Mouse (Mus musculus) MEL (cell line): ENCODE results near the gene A3galt2. TPM values are rescaled to one million over a fixed set of nuclear protein-coding genes. Genes with fewer than 3 reads are reported as not detected.

Experiments used
- DNase-seq: peaks from one replicate; pipeline ENCODE4 v3.0.0; 2011; ENCODE audit warnings: low read depth, low spot score
- H3K27ac ChIP-seq: 2 replicates; pipeline ENCODE4 v1.5.1; 2012; ENCODE audit warnings: low read depth, mild to moderate bottlenecking, control low read depth, low read length, moderate library complexity; ENCODE audit not compliant: control insufficient read depth
- H3K27me3 ChIP-seq, 2 experiments: fragments of 150-350 bp in 1 of 2; sonication (generic) in 1 of 2; 2 replicates each; pipeline ENCODE4 v1.6.1; 2012; ENCODE audit warnings: low read length in 2 of 2, mild to moderate bottlenecking in 2 of 2, improper control_type of control experiment in 1 of 2, moderate library complexity in 1 of 2; ENCODE audit not compliant: insufficient read depth in 2 of 2, control insufficient read depth in 1 of 2
- H3K36me3 ChIP-seq, 2 experiments: 2 replicates each; pipeline ENCODE4 v1.6.1; 2012 to 2014; ENCODE audit warnings: low read length in 2 of 2, improper control_type of control experiment in 1 of 2, inconsistent platforms in 1 of 2, mild to moderate bottlenecking in 1 of 2; ENCODE audit not compliant: insufficient read depth in 2 of 2, control insufficient read depth in 1 of 2
- H3K4me1 ChIP-seq, 2 experiments: fragments of 150-350 bp in 1 of 2; sonication (generic) in 1 of 2; 2 replicates each; pipeline ENCODE4 v1.6.1; 2012; ENCODE audit warnings: low read length in 2 of 2, improper control_type of control experiment in 1 of 2, mild to moderate bottlenecking in 1 of 2; ENCODE audit not compliant: insufficient read depth in 2 of 2, control insufficient read depth in 1 of 2
- H3K4me3 ChIP-seq, 2 experiments: fragments of 150-350 bp in 1 of 2; sonication (generic) in 1 of 2; 2 replicates each; pipeline ENCODE4 v1.5.1; 2012; ENCODE audit warnings: low read depth in 2 of 2, low read length in 2 of 2, mild to moderate bottlenecking in 2 of 2, moderate library complexity in 2 of 2, control low read depth in 1 of 2, improper control_type of control experiment in 1 of 2; ENCODE audit not compliant: control insufficient read depth in 1 of 2, insufficient read depth in 1 of 2
- H3K79me2 ChIP-seq: 2 replicates; pipeline ENCODE4 v1.6.1; 2012; ENCODE audit warnings: mild to moderate bottlenecking, low read length, moderate library complexity; ENCODE audit not compliant: control insufficient read depth, poor library complexity, insufficient read depth
- H3K9ac ChIP-seq: 2 replicates; pipeline ENCODE4 v1.6.1; 2012; ENCODE audit warnings: low read depth, mild to moderate bottlenecking, control low read depth, low read length, moderate library complexity; ENCODE audit not compliant: control insufficient read depth, poor library complexity, severe bottlenecking
- H3K9me3 ChIP-seq: fragments of 150-350 bp; sonication (generic); replicated peaks from 2 replicates; pipeline ENCODE4 v1.6.1; 2012; ENCODE audit warnings: mild to moderate bottlenecking, low read length, improper control_type of control experiment, moderate library complexity; ENCODE audit not compliant: insufficient read depth
- CHD1 ChIP-seq: IDR thresholded peaks from 2 replicates; pipeline ENCODE4 v1.6.1; 2012; ENCODE audit warnings: low read depth, mild to moderate bottlenecking, inconsistent platforms, low read length, improper control_type of control experiment
- ETS1 ChIP-seq: IDR thresholded peaks from 2 replicates; pipeline ENCODE4 v1.6.1; 2012; ENCODE audit warnings: low read depth, mild to moderate bottlenecking, inconsistent platforms, low read length, improper control_type of control experiment, moderate library complexity
- GATA1 ChIP-seq: IDR thresholded peaks from 2 replicates; pipeline ENCODE4 v1.6.1; 2011; ENCODE audit warnings: low read depth, low read length, improper control_type of control experiment
- MAFK ChIP-seq: IDR thresholded peaks from 2 replicates; pipeline ENCODE4 v1.6.1; 2011; ENCODE audit warnings: low read depth, mild to moderate bottlenecking, low read length, improper control_type of control experiment, borderline replicate concordance
- MAX ChIP-seq: IDR thresholded peaks from 2 replicates; pipeline ENCODE4 v1.6.1; 2011; ENCODE audit warnings: low read length, improper control_type of control experiment
- MEF2A ChIP-seq: IDR thresholded peaks from 2 replicates; pipeline ENCODE4 v1.6.1; 2014; ENCODE audit warnings: low read depth, mild to moderate bottlenecking, inconsistent platforms, low read length, improper control_type of control experiment; ENCODE audit not compliant: poor library complexity, insufficient replicate concordance, severe bottlenecking; ENCODE audit errors: extremely low read depth
- MXI1 ChIP-seq: IDR thresholded peaks from 2 replicates; pipeline ENCODE4 v1.6.1; 2011; ENCODE audit warnings: mild to moderate bottlenecking, low read depth, low read length, improper control_type of control experiment
- MYB ChIP-seq: IDR thresholded peaks from 2 replicates; pipeline ENCODE4 v1.6.1; 2011; ENCODE audit warnings: mild to moderate bottlenecking, low read depth, low read length, improper control_type of control experiment
- MYC ChIP-seq: IDR thresholded peaks from 2 replicates; pipeline ENCODE4 v1.6.1; 2011; ENCODE audit warnings: low read depth, mild to moderate bottlenecking, low read length, improper control_type of control experiment, moderate library complexity
- POLR2AphosphoS2 ChIP-seq: IDR thresholded peaks from 2 replicates; pipeline ENCODE4 v1.6.1; 2011; ENCODE audit warnings: low read length, improper control_type of control experiment
- RCOR1 ChIP-seq: IDR thresholded peaks from 2 replicates; pipeline ENCODE4 v1.6.1; 2012; ENCODE audit warnings: low read depth, mild to moderate bottlenecking, inconsistent platforms, low read length, improper control_type of control experiment
- SIN3A ChIP-seq: IDR thresholded peaks from 2 replicates; pipeline ENCODE4 v1.6.1; 2012; ENCODE audit warnings: low read length, improper control_type of control experiment, inconsistent platforms
- TCF12 ChIP-seq: IDR thresholded peaks from 2 replicates; pipeline ENCODE4 v1.6.1; 2014; ENCODE audit warnings: low read depth, mild to moderate bottlenecking, inconsistent platforms, low read length, improper control_type of control experiment, moderate library complexity
- UBTF ChIP-seq: IDR thresholded peaks from 2 replicates; pipeline ENCODE4 v1.6.1; 2012; ENCODE audit warnings: low read depth, mild to moderate bottlenecking, inconsistent platforms, low read length, improper control_type of control experiment, moderate library complexity, borderline replicate concordance; ENCODE audit not compliant: insufficient read depth
- USF1 ChIP-seq: IDR thresholded peaks from 2 replicates; pipeline ENCODE4 v1.6.1; 2014; ENCODE audit warnings: low read depth, mild to moderate bottlenecking, inconsistent platforms, low read length, improper control_type of control experiment, moderate library complexity
- ZMIZ1 ChIP-seq: IDR thresholded peaks from 2 replicates; pipeline ENCODE4 v1.6.1; 2012; ENCODE audit warnings: low read depth, mild to moderate bottlenecking, inconsistent platforms, low read length, improper control_type of control experiment, moderate library complexity
- ZNF384 ChIP-seq: IDR thresholded peaks from 2 replicates; pipeline ENCODE4 v1.6.1; 2012; ENCODE audit warnings: low read depth, mild to moderate bottlenecking, inconsistent platforms, low read length, improper control_type of control experiment
- polyA plus RNA-seq, 2 experiments: library from polyadenylated mRNA; stranded (reverse) in 1 of 2; unstranded in 1 of 2; fragments of >175 nt in 1 of 2; fragments of >200 nt in 1 of 2; gene quantifications; 2 replicates each; pipeline versions ENCODE4 v1.2.1 to v1.2.4; 2012; ENCODE audit warnings: low replicate concordance in 2 of 2, low read depth in 1 of 2; ENCODE audit not compliant: insufficient read length in 2 of 2, insufficient read depth in 1 of 2, missing spikeins in 1 of 2
- total RNA-seq: library from RNA; depleted of rRNA; stranded (reverse); fragments of 300-350 nt; gene quantifications from 2 replicates; pipeline ENCODE4 v1.2.3, GENCODE M21; 2012

Gene A3galt2
- total and polyA plus RNA-seq, 3 experiments = 0.06 TPM; not detected in 2

DNA sequence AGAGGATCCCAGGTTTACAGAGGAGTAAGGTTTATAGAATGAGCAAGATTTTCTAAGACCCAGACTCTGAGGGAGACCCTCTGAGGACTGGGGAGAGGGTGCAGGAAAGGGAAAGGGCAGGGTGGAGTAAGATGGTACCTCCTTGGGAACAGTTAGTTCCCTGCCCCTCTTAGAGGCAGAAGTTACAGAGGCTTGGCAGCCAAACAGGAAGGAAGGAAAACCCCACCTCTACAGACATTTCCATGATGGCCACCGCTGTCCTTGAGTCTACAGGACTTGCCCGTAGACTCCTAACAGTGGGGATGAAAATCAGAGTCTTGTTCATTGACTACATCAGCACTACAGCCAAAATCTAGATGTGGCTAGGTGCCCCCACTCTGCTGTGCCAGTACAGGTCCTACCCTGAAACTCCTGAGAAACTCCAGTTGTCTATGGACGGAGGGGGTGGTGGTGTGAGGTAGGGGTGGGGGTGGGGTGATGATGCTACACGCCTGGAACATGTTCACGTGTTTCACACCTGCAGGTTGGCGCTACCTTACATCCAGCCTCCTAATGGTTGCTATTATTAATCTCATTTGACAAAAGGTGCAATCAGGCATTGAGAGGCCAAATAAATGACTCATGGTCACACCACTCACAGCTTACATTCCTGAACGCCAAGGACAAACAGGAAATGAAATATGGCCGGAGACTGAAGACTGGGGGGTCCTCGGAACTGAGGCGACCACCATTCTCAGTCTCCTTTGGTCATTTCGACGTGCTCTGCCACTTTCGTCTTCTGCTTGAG lies 14.6 kb downstream of the A3galt2 start:
- H3K27me3 ChIP-seq = no peaks in the 10 kb centered on the region
- TF ChIP-seq MAX (no peak), RCOR1 (no peak), USF1 (no peak), MAFK (no peak), MEF2A (no peak), MYB (no peak), ZNF384 (no peak)
- TF ChIP-seq, all 39 proteins: peak for 0
- Histone ChIP-seq H3K79me2 (no peaks in the 10 kb centered on the region), H3K36me3 (no peaks in the 10 kb centered on the region; a peak in 1 of 4 replicates), H3K4me1 (no peaks in the 10 kb centered on the region), H3K9ac (no peak overlapping the region), H3K27ac (no peak overlapping the region), H3K9me3 (no peaks in the 10 kb centered on the region), H3K4me3 (no peak overlapping the region)
- no peak for DNase-seq

DNA sequence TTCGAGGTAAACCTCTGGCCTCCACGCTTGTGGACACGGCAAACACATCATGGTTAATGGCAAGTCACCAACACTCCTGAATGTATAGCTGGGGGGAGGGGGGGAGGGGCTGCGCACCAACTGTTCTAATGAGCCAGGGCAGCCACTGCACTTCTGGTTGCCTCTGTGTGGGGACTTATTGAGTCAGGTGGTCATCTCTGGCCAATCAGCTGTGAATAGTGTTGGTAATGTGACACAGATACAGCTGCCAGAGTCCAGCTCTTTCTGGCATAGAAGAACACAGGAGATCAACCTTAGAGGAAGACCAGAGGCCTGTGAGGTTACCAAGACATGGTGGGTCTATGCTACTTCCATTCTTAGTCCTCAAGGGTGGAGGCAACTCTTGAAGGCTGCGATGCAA lies 15.5 kb downstream of the A3galt2 start:
- Histone ChIP-seq H3K4me1 (no peaks in the 10 kb centered on the region), H3K79me2 (no peaks in the 10 kb centered on the region), H3K9ac (no peak overlapping the region), H3K4me3 (no peak overlapping the region), H3K36me3 (peaks cover 0 to 1% of the 10 kb centered on the region in 2 experiments; a peak in 2 of 4 replicates), H3K27ac (no peak overlapping the region), H3K27me3 (no peaks in the 10 kb centered on the region), H3K9me3 (no peaks in the 10 kb centered on the region)
- TF ChIP-seq TCF12 (no peak), MXI1 (no peak), ZMIZ1 (no peak), USF1 (peak; percentile 50; the same call in 1 of the 2 replicates), GATA1 (no peak), SIN3A (no peak)
- DNase-seq = no peak

DNA sequence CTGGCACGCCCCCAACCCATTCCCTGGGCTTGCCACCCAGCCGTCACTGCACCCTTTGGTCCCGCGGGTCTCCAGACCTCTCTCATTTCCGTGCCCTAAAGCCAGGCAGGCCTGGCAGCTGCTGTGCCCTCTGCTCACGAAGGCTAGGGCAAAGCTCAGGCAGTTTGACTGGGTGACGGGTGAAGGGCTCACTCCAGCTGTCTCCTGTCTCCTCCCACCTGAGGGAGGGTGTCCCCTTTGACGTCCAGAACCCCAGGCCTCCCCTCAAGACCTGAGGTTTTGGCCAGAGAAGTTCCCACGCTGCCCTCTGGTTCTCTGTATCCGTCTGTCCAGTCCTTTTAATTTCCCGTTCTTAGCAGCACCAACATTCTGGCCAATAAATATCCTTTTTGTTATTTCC lies 18.7 kb downstream of the A3galt2 start:
- Histone ChIP-seq H3K36me3 (peaks cover 0 to 3% of the 10 kb centered on the region in 2 experiments; a peak in 2 of 4 replicates), H3K4me3 (no peak overlapping the region), H3K27ac (no peak overlapping the region), H3K9me3 (no peaks in the 10 kb centered on the region), H3K4me1 (no peaks in the 10 kb centered on the region)
- DNase-seq = no peak
- TF ChIP-seq MYC = no peak
- TF ChIP-seq TCF12 = no peak
- no peak for TF ChIP-seq CHD1
- TF ChIP-seq ETS1 = no peak
- no peak for TF ChIP-seq UBTF
- no peak for TF ChIP-seq POLR2AphosphoS2
- TF ChIP-seq, all 39 proteins: peak for 0
- H3K9ac ChIP-seq = no peak overlapping the region
- no peaks in the 10 kb centered on the region for H3K79me2 ChIP-seq
- H3K27me3 ChIP-seq = no peaks in the 10 kb centered on the region
